Mouse (Mus musculus) megakaryocyte progenitor cell, adult 5-6 weeks (primary cell): ENCODE data around the gene Hoxd3. TPM values are rescaled to one million over a fixed set of nuclear protein-coding genes. Genes with fewer than 3 reads are reported as not detected.

Experiments used
- ATAC-seq: replicated peaks from 2 replicates; pipeline ENCODE4 v1.8.0; 2016; ENCODE audit warnings: mild to moderate bottlenecking, moderate TSS enrichment, inconsistent platforms; ENCODE audit not compliant: poor library complexity
- total RNA-seq, 2 experiments: library from RNA; stranded (forward) in 1 of 2; stranded (reverse) in 1 of 2; fragments of 157-497, 149-512 nt in 1 of 2; fragments of 200-1000 nt in 1 of 2; gene quantifications; 2 replicates each; pipeline versions ENCODE4 v1.2.3 to v1.2.4; 2015 to 2017

Gene Hoxd3
- total RNA-seq, 2 experiments from 2014 or later, result not detected

DNA sequence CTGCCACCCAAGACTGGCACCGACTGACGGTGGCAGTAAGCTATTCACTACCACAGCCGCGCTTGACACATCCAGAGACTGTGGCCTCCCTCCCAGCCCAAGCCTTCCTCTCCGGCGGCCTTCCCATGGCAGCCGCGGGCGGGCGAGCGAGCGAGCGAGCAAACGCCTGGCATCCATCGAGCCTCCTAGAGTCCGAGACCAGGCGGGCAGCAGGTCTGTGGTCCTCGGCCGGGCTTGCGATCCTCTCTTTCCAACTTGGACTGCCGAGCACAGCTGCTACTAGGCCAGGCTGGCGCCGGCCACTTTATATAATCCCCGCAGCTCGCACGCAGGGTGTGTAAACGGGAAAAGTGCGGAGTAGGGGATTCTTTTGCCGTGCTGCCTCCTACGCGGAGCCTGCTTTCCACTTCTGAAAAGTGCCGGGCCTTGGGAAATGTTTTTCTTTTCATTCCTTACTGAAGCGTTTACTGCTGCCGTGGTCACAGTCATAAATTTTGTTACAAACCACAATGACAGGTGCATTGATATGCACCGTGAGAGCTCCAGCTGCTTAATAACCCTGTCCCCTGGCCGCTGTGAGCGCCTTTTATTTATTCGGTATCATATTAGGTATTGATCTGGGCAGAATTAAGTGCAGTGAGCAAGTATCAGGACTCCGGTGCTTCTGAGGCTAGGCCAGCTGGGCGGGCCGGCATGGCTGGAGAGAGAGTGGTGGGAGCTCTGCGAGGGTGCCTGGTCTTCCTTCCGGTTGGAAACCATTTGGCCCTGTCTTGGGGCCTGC is 28.8 kb downstream of the Hoxd3 start:
- no peak for ATAC-seq

- no peak for ATAC-seq
These were observed 29.7 kb downstream of the Hoxd3 start for GRCm38 (mm10) chr2:74741252-74741978.

DNA sequence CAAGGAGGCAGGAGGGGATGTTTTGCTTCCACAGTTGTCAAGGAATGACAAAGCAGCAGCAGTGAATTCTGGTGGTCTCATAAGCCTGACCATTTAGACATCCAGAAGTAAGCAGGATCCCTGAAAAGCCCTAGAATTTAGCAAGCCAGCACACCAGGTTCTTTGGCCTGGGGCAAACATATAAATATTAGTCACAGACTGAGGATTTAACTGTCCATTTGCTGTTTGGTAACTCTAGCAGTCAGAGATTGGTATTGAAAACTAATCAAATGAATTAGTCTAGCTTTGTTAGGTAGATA is 30.2 kb downstream of the Hoxd3 start:
- ATAC-seq, result no peak

DNA sequence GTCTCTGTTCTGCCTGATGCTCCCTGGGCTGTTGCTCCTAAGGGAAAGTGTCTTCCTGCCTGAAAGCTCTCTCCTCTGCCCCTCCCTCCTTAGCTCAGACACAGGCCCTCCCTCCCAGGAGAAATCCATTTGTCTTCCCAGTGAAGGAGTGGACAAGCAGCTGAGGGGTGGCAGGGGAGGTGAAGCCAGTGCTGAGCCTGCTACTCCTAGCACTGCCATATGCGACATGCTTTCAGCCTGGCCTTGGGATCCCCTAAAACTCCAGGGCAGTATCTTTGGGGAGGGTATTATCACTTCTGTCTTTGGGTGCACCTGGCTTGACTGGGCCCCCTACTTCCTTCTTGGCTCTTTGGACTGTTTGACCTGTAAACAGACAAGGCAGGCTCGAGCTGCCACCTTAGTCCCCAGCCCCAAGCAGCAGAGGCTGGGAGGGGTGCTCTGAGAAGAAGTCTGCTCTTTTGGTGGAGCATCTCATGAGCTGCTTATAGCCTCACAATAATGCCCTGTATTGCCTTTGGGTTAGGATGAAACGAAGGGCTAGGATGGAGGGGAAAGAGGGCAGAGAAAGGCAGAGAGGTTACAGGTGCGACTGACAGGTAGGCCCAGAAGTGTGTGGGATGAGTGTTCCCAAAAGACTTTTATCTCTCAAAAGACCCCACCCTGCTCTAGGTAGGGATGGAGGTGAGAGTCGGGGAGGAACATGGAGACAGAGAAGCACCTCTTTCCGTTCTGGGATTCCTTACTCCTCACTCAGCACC is 34.0 kb downstream of the Hoxd3 start:
- no peak for ATAC-seq

DNA sequence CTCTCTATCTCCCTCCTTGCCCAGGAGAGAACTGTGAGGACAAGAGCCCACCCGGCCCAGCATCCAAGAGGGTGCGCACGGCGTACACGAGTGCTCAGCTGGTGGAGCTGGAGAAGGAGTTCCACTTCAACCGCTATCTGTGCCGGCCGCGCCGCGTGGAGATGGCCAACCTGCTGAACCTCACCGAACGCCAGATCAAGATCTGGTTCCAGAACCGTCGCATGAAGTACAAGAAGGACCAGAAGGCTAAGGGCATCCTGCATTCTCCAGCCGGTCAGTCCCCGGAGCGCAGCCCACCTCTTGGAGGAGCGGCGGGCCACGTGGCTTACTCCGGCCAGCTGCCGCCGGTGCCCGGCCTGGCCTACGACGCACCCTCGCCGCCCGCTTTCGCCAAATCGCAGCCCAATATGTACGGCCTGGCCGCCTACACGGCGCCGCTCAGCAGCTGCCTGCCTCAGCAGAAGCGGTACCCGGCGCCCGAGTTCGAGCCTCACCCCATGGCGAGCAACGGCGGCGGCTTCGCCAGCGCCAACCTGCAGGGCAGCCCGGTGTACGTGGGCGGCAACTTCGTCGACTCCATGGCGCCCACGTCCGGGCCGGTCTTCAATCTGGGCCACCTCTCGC is 34.7 kb downstream of the Hoxd3 start:
- 0 out of 2 replicates have a peak, but pooled peaks have one; percentile 29 for ATAC-seq

- ATAC-seq, result no peak
These were observed 35.3 kb downstream of the Hoxd3 start for GRCm38 (mm10) chr2:74747006-74747405.

- ATAC-seq, result no peak
These were observed 36.0 kb downstream of the Hoxd3 start for GRCm38 (mm10) chr2:74747661-74748141.

- no peak for ATAC-seq
These were observed 36.8 kb downstream of the Hoxd3 start for GRCm38 (mm10) chr2:74748436-74748995.

DNA sequence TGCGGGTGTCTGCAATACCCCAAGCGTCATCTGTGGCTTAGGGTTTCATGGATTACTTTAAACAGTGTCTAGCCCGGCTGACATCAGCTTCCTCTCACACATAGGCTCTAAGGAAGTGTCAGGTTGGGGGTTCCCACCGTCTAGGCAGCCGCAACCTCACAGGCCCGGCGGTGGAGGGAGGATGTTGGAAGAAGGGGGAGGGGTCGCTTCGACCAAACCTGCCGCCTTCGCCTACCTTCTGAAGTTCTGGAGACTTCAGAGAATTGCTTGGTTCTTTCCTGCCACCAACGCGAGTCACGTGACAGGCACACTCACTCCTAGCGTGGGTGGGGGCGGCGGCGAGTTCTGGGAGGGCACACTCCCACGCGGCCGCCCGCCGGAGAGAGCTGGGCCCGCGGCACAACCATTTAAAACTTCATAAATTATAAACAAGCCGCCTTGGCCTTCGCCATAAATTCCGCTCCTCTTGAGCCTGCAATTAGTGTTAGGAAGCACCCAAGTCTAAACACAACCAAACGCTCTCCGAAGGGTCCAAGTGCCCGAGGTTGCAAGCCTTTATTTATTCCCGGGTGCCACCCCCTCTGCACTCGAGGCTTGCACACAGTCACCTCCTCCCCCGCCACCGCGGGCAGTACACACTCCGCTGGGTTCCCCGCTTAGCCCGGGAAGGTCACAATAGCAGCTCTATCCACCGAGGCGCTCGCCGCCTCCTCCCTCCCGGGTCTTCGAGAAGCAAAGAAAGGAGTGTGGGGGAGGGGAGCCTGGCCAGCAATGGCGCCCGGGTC is 37.8 kb downstream of the Hoxd3 start:
- ATAC-seq, result peak; percentile 53; the same call in 1 of the 2 replicates

- ATAC-seq, result no peak
These were observed 39.1 kb downstream of the Hoxd3 start for GRCm38 (mm10) chr2:74750731-74751250.

DNA sequence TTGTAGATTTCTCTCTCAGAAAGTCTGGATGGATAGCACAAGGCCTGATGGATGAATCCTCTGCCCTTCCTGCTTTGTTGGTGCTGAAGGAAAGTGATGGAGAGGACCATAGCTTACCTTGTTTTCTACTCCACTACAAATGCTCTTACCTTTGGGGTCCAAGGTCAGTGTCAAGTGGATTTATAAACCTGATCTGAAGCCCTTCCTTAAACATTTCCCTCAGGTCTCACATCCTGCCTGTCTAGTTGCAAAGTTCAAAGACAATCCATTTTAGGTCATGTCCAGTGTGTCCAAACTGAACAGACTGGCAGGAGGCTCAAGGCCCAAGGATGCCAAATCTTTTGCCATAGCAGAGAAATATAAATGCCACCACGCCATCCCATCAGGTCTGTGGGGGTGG is 40.1 kb downstream of the Hoxd3 start:
- no peak for ATAC-seq

DNA sequence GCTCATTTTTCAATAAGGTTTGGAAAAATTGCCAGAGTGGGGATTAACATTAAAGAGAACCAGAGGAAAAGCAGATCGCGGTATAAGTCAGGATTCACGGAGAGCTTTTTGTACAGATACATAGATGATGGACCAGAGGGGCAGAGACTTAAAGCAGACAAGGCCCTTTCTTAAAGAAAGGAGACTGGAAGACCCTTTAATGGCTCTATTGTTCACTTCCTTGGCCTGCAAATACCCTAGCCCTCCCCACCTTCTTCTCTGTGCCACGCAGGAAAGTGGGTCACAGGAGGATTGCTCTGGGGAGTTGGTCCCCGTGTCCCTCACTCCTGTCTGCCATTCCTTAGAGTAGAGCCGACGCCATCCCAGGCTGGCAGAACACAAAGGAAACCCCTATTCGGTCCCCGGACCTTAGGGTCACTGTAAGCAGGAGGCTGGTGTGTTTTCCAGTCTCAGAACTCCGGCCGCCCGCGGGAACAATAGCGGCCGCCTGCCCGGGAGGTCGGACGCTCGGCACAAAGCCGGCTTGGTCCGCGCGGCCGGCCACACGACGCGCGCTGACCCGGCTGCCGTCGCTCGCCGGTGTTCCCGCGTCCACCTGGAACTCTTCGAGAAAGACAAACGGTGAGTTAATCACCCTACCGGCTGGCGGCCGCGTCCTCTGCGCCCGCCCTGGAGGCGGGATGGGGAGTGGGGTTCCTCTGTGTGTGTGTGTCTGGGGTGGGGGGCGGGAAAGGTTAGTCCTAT is 40.9 kb downstream of the Hoxd3 start:
- no peak for ATAC-seq

GRCm38 (mm10) chr2:74753175-74753523 is 41.4 kb downstream of the Hoxd3 start:
- ATAC-seq, result no peak

- ATAC-seq, result no peak
These were observed 42.0 kb downstream of the Hoxd3 start for GRCm38 (mm10) chr2:74753711-74754110.

GRCm38 (mm10) chr2:74760146-74760545 is 48.4 kb downstream of the Hoxd3 start:
- no peak for ATAC-seq

DNA sequence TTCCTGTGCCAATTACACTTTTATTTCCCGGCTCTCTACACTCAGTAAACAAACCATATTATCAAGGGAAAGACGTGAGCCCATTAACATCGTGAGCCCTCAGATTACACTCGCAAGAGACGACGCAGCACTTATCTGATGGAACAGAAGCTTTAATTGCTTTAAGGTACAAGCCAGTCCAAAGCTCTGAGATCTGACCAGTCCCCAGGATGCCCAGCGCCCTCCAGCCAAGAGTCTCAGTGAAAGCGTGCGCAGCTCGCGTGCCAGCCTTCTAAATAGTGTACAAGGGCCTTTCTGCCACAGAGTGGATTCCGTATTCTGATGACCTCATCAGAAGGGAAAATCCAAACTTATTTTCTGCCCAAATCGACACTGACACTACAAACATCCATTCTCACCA is 50.2 kb downstream of the Hoxd3 start:
- no peak for ATAC-seq

DNA sequence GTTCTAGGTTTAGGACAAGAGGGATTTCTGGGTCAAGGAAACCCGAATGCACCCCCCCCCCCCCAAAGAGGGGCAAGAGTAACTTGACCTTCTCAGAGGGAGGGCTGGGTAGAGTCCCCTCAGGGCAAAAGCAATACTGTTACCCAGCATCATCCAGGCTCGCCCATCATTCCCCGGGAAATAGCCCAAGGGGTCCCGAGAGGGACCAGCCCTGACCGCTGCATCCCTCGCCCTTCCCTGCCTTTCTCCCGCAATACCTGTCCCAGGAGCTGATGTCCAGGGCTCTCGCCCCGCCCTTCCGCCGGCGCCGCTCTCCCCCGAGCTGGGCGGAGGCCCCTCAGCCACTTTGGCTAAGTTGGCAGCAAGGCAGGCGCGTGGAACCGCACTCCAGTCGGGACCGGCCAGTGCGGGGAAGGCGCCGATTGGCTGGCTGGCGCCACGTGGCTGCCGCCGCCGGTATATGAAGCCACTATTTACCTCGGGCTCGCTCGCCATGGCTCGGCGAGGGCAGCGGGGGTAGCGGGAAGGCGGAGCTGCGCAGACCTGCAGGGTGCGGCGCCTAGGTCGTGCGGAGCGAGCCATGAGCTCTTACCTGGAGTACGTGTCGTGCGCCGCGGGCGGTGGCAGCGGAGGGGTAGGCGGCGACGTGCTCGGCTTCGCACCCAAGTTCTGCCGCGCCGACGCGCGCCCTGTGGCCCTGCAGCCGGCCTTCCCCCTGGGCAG is 51.0 kb downstream of the Hoxd3 start, which contains the start of gene Hoxd1:
TSS of gene Hoxd1 (plus strand) at position 459 of the 723 bp plus-strand sequence.
- peak; percentile 23; the same call in 1 of the 2 replicates for ATAC-seq

GRCm38 (mm10) chr2:74763245-74763735 is 51.6 kb downstream of the Hoxd3 start:
- ATAC-seq, result no peak
